Mouse (Mus musculus): ENCODE measurements around the gene Usp29. TPM values are rescaled to one million over a fixed set of nuclear protein-coding genes. Genes with fewer than 3 reads are reported as not detected.
"Not testable (repeated sequence)": the region's sequence is repeated elsewhere in the genome, so short reads cannot be mapped to it uniquely, and the experiment has no call there.

Usp29 gene
- polyA plus RNA-seq, 1 experiment from 2014 or later, result 13.0 TPM

DNA sequence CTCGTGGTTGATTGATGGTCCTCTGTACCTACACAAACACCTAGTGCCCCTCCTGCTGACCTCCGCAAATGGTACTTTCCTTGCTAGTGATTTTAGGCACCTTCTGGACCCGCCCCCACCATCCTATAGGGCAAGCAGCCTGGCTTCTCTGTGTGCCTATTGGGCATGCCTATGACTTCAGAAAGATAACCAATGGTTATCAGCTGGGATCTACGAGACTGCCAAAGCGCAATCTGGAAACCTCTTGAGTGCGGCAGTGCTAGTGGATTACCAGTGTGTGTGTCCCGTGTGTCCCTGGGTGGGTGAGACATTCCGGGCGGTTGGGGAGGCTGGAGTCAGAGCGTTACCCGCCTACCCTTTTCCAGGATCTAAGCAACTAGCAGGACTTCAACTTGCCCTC is 264.9 kb downstream of the Usp29 start, which contains the start of gene Aurkc:
Gene Aurkc, plus strand, starts transcription at position 50 of the 400 bp plus-strand sequence.
- not testable (repeated sequence) for ATAC-seq (ENCODE audit: insufficient read depth, low FRiP score, low TSS enrichment); H3K4me2 ChIP-seq (ENCODE audit: low read depth)

DNA sequence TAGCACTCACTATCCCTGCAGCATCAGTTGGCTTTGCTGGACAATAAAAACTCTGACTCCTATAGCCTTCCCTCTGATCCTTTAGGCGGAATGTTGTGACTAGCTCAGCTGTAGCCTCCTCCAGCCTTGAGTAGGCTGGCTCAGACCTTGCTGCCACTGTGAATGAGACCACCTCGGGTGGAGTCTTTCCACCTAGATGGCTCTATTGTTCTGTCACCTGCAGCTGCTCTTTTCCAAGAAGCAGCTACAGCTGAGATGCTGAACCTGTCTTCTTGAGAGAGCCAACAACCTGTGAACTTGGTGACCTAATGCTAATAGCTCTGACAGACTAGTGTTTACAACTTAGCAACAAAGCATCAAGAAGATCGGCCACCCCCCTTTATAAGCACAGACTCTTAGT is 268.5 kb downstream of the Usp29 start:
- H3K4me2 ChIP-seq (ENCODE audit: low read depth); H3K27me3 ChIP-seq (ENCODE audit: control insufficient read depth, insufficient read depth, low read length); H3K4me1 ChIP-seq (ENCODE audit: control insufficient read depth, insufficient read depth, low read length); H3K36me3 ChIP-seq (ENCODE audit: control insufficient read depth, insufficient read depth, low read length); H3K9me3 ChIP-seq (ENCODE audit: control insufficient read depth, low read length); H3K4me3 ChIP-seq (ENCODE audit: low read depth, low read length); DNase-seq (ENCODE audit: low spot score); H3K27ac ChIP-seq (ENCODE audit: low read depth, low read length); ATAC-seq (ENCODE audit: insufficient read depth, low FRiP score, low TSS enrichment); H3K9ac ChIP-seq (ENCODE audit: low read length): not testable (repeated sequence)
- WGBS, result 62% methylated on average over 3 of the region's 3 CpGs

More for the DNA sequence above, 264.9 kb downstream of the Usp29 start, which contains the start of gene Aurkc:
- not testable (repeated sequence) for DNase-seq (ENCODE audit: low spot score); H3K4me1 ChIP-seq (ENCODE audit: control insufficient read depth, insufficient read depth, low read length); H3K4me3 ChIP-seq (ENCODE audit: low read depth, low read length); H3K9ac ChIP-seq (ENCODE audit: low read length); H3K9me3 ChIP-seq (ENCODE audit: control insufficient read depth, low read length); H3K27me3 ChIP-seq (ENCODE audit: control insufficient read depth, insufficient read depth, low read length); H3K36me3 ChIP-seq (ENCODE audit: control insufficient read depth, insufficient read depth, low read length); H3K27ac ChIP-seq (ENCODE audit: low read depth, low read length)
- 87% methylated on average over 11 of the region's 11 CpGs for WGBS

DNA sequence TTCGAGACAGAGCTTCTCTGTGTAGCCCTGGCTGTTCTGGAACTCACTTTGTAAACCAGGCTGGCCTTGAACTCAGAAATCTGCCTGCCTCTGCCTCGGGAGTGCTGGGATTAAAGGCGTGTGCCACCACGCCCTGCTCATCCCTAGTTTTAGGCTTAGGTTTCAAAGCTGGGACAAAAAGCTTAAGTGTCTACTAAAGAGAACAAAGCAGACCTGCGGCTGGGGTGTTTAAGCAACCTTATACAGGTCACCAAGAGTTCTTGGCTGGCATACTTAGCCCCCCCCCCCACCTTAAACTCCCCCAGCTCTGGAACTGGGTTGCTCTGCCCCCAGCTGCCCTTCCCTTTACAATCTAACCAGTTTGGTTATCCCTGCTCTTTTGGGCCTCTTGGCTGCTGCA is 275.1 kb downstream of the Usp29 start:
- not testable (repeated sequence) for H3K9ac ChIP-seq (ENCODE audit: low read length); H3K27me3 ChIP-seq (ENCODE audit: control insufficient read depth, insufficient read depth, low read length); DNase-seq (ENCODE audit: low spot score); ATAC-seq (ENCODE audit: insufficient read depth, low FRiP score, low TSS enrichment); H3K4me2 ChIP-seq (ENCODE audit: low read depth); H3K4me3 ChIP-seq (ENCODE audit: low read depth, low read length); H3K9me3 ChIP-seq (ENCODE audit: control insufficient read depth, low read length); H3K4me1 ChIP-seq (ENCODE audit: control insufficient read depth, insufficient read depth, low read length); H3K36me3 ChIP-seq (ENCODE audit: control insufficient read depth, insufficient read depth, low read length); H3K27ac ChIP-seq (ENCODE audit: low read depth, low read length)
- WGBS, result 82% methylated on average over 5 of the region's 5 CpGs

MicroRNAs encoded within 50 kb of the gene (microRNA counts, 519-probe panel; counts per million panel counts)
- microRNA mmu-miR-3099, result 171 counts per million, percentile 57 among the panel's probes with 10 or more counts

Small RNA genes within 50 kb of the gene (microRNA-seq; reads per million reads assigned to microRNA genes)
- gene Mir3099, result 61.7 reads per million, percentile 42 among the genes with 10 or more reads in this experiment

Other genes starting within 250 kb of the Usp29 start
- gene Olfr5, start 243.6 kb upstream of the Usp29 start, polyA plus RNA-seq (2014; fragmentation: Nextera tagmentation; extraction: Ambion mirVana), result not detected in 2 replicates
- gene Olfr1347, start 230.8 kb upstream of the Usp29 start, polyA plus RNA-seq (2014; fragmentation: Nextera tagmentation; extraction: Ambion mirVana), result not detected in 2 replicates
- gene Olfr1348, start 221.8 kb upstream of the Usp29 start, polyA plus RNA-seq (2014; fragmentation: Nextera tagmentation; extraction: Ambion mirVana), result not detected in 2 replicates
- gene Olfr1349, start 207.6 kb upstream of the Usp29 start, polyA plus RNA-seq (2014; fragmentation: Nextera tagmentation; extraction: Ambion mirVana), result 0.19 TPM in 1 of 2 replicates, not detected in the other
- not detected in 2 replicates for gene Olfr1350, start 165.7 kb upstream of the Usp29 start, polyA plus RNA-seq (2014; fragmentation: Nextera tagmentation; extraction: Ambion mirVana)
- gene Zim1, start 34.1 kb upstream of the Usp29 start, polyA plus RNA-seq (2014; fragmentation: Nextera tagmentation; extraction: Ambion mirVana), result 4.1 and 6.3 TPM in 2 replicates
- gene Peg3, start 147 bp upstream of the Usp29 start, polyA plus RNA-seq (2014; fragmentation: Nextera tagmentation; extraction: Ambion mirVana), result 208 and 238 TPM in 2 replicates

Measured in neural tube, embryonic 11.5 days (tissue).